Mouse (Mus musculus) forebrain, embryonic 11.5 days (tissue): ENCODE measurements around the gene Srek1. TPM values are rescaled to one million over a fixed set of nuclear protein-coding genes. Genes with fewer than 3 reads are reported as not detected.

Experiments
- ATAC-seq: fragments of 200-750 bp; cut with Nextera tagmentation; replicated peaks from 2 replicates; pipeline ENCODE4 v1.8.0; 2017; ENCODE audit warnings: moderate TSS enrichment; ENCODE audit not compliant: low FRiP score
- DNase-seq: peaks from one replicate; pipeline ENCODE4 v3.0.0-alpha.2; 2017; ENCODE audit warnings: low spot score
- H3K27ac ChIP-seq: fragments of 300-500 bp; sonication (generic); 2 replicates; pipeline ENCODE4 v1.5.1; 2014; ENCODE audit warnings: low read depth, low read length
- H3K27me3 ChIP-seq: fragments of 300-500 bp; sonication (generic); 2 replicates; pipeline ENCODE4 v1.6.1; 2014; ENCODE audit warnings: mild to moderate bottlenecking, low read length, mixed read lengths; ENCODE audit not compliant: control insufficient read depth, insufficient read depth
- H3K36me3 ChIP-seq: fragments of 300-500 bp; sonication (generic); 2 replicates; pipeline ENCODE4 v1.6.1; 2014; ENCODE audit warnings: mild to moderate bottlenecking, low read length, moderate library complexity, mixed read lengths; ENCODE audit not compliant: control insufficient read depth, insufficient read depth
- H3K4me1 ChIP-seq: fragments of 300-500 bp; sonication (generic); replicated peaks from 2 replicates; pipeline ENCODE4 v1.6.1; 2014; ENCODE audit warnings: low read length, mixed read lengths; ENCODE audit not compliant: control insufficient read depth, insufficient read depth
- H3K4me2 ChIP-seq: fragments of 300-500 bp; sonication (generic); 2 replicates; pipeline ENCODE4 v1.6.1; 2014; ENCODE audit warnings: low read depth, mild to moderate bottlenecking, low read length, moderate library complexity, mixed read lengths; ENCODE audit not compliant: severe bottlenecking
- H3K4me3 ChIP-seq: fragments of 300-500 bp; sonication (generic); 2 replicates; pipeline ENCODE4 v1.5.1; 2014; ENCODE audit warnings: low read depth, low read length
- H3K9ac ChIP-seq: fragments of 300-500 bp; sonication (generic); 2 replicates; pipeline ENCODE4 v1.6.1; 2014; ENCODE audit warnings: low read length
- H3K9me3 ChIP-seq: fragments of 300-500 bp; sonication (generic); 2 replicates; pipeline ENCODE4 v1.6.1; 2016; ENCODE audit warnings: low read length, mixed read lengths; ENCODE audit not compliant: control insufficient read depth
- WGBS: fragments of 180-500 bp; shearing (Covaris S2); extraction: QIAGEN DNeasy Blood & Tissue Kit; methylation state at CpG from one replicate; pipeline ENCODE4 v1.1.7; 2014; 5-methylcytosine and 5-hydroxymethylcytosine counted together
- polyA plus RNA-seq: library from polyadenylated mRNA; unstranded; fragments of >200 nt; fragmentation: Nextera tagmentation; extraction: Ambion mirVana; gene quantifications from 2 replicates; pipeline ENCODE4 v1.2.1, GENCODE M21; 2014

Srek1 gene
- polyA plus RNA-seq, 1 experiment from 2014 or later, result 129 TPM

DNA sequence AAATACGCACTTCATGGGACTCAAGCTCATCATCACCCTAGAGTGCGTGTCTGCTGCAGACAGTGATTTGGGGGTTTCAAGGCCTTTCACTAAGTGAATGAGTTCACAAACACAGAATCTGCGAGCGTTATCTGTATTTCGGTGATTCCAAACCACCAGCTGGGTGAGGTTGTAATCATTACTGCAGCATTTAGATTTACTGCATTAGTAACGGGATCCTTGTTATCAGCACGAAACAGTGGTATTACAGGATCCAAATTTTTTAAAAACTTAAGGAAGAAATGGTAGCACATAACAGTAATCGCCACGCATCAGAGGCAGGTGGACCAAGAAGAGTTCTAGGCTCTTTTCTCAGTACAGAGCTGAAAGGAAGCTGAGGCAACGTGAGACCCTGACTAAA is 12.4 kb downstream of the Srek1 start:
- Histone ChIP-seq H3K27me3 (no peaks in the 10 kb centered on the region), H3K4me3 (no peak overlapping the region), H3K4me2 (no peak overlapping the region), H3K9me3 (no peaks in the 10 kb centered on the region), H3K36me3 (peaks cover 10% of the 10 kb centered on the region; the same call in 1 of the 2 replicates), H3K27ac (no peak overlapping the region), H3K4me1 (no peaks in the 10 kb centered on the region), H3K9ac (no peak overlapping the region)
- DNase-seq (no peak), ATAC-seq (no peak)
- 92% methylated on average over 10 of the region's 10 CpGs for WGBS

DNA sequence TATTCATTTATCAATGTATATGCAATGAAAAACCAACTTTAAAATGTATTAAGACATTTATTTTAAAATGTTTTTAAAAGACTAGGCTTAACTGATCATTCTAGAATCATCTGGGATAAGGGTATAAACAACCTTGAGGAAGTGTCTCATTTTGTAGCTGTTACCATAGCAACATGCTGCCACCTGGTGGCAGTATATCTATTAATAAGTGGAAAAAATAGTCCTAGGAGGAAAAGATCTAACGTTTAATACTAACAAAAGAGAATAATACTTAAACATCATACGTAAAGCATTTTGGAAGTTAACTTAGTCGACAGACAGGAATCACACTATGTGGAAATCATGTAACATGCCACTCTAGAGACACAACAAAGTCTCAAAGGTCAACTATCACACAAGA is 23.0 kb downstream of the Srek1 start:
- Histone ChIP-seq H3K4me1 (no peaks in the 10 kb centered on the region), H3K9me3 (no peaks in the 10 kb centered on the region), H3K9ac (no peak overlapping the region), H3K27ac (no peak overlapping the region), H3K4me2 (no peak overlapping the region), H3K36me3 (peaks cover 6% of the 10 kb centered on the region), H3K27me3 (no peaks in the 10 kb centered on the region), H3K4me3 (no peak overlapping the region)
- no peak for ATAC-seq
- no peak for DNase-seq
- 78% methylated on average over 3 of the region's 3 CpGs for WGBS

DNA sequence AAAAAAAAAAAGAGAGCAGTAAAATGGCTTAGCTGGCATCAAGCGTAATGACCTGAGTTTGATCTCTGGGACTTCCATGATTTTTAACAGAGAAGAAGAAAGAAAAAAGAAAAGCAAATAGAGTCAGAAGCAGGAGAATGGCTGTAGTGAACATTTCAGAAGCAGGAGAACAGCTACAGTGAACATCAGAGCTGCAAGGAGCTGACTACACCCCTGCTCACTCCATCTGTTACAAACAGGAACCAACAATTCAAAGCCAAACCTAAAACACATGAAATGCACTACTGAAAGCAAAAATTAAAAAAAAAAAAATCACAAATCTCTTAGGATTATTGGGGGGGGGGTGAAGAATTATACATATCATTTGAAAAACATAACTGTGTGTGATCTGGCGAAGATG is 28.7 kb downstream of the Srek1 start:
- ATAC-seq, result no peak
- no peak overlapping the region for H3K9ac ChIP-seq
- no peak for DNase-seq
- no peak overlapping the region for H3K4me3 ChIP-seq
- H3K9me3 ChIP-seq, result no peaks in the 10 kb centered on the region
- 99% methylated on average over 2 of the region's 2 CpGs for WGBS
- H3K27me3 ChIP-seq, result no peaks in the 10 kb centered on the region
- H3K4me2 ChIP-seq, result no peak overlapping the region
- H3K27ac ChIP-seq, result no peak overlapping the region
- peaks cover 10% of the 10 kb centered on the region; the same call in 1 of the 2 replicates for H3K36me3 ChIP-seq
- H3K4me1 ChIP-seq, result no peaks in the 10 kb centered on the region

DNA sequence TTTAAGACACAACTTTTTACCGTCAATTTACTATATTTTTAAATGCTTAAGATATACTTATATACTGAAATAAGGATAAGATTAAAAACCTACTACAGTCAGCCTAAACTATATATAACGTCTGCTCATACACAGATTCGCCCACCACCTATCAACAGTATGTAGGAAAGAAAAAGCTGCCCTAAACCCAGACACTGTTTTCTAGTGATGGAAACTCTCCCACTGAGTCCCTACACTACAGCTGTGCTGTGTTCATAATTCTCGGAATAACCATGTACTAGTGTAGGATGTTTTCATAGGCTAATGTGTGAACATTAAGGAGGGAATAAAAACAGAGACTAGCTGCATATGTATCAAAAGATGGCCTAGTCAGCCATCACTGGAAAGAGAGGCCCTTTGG is 29.2 kb downstream of the Srek1 start:
- DNase-seq (no peak), ATAC-seq (no peak)
- peaks cover 8% of the 10 kb centered on the region; the same call in 1 of the 2 replicates for H3K36me3 ChIP-seq

DNA sequence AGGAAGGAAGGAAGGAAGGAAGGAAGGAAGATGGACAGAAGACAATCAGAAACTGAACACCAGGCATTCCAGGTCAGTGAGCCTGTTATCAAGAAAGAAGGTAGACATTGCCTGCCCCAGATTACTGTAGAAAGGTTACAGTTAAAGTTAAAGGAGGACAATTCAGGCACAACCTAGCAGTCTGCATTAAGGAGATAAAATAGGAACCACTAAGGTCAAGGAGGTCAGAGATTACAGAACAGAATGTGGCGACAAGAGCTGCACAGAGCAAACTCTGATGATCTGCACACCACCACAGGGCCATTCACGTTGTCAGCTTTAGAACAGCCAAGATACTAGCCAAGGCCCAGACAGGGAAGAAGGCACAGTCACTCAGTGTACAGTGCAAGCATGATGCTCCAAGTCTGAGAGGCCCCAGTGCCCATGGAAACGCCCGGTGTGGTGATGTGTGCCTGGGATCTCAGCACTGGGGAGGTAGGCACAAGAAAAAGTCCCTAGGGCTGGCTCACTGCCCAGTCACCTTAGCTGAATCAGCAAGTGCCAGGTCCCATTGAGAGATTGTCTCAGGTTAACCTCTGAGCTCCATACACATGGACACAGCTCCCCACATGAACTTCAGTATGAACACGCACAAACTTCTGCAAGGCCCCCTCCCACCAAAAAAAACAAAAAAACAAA is 38.9 kb downstream of the Srek1 start:
- ATAC-seq (no peak), DNase-seq (no peak)
- Histone ChIP-seq H3K27ac (no peak overlapping the region), H3K27me3 (no peaks in the 10 kb centered on the region), H3K4me1 (no peaks in the 10 kb centered on the region), H3K4me2 (no peak overlapping the region), H3K9me3 (no peaks in the 10 kb centered on the region), H3K4me3 (no peak overlapping the region), H3K9ac (no peak overlapping the region), H3K36me3 (no peaks in the 10 kb centered on the region; the same call in 1 of the 2 replicates)
- WGBS, result 94% methylated on average over 5 of the region's 5 CpGs

More for the DNA sequence above, 29.2 kb downstream of the Srek1 start:
- H3K27ac ChIP-seq, result no peak overlapping the region
- no peak overlapping the region for H3K9ac ChIP-seq
- H3K4me3 ChIP-seq, result no peak overlapping the region
- H3K27me3 ChIP-seq, result no peaks in the 10 kb centered on the region
- no peaks in the 10 kb centered on the region for H3K4me1 ChIP-seq
- 94% methylated on average over 4 of the region's 4 CpGs for WGBS
- H3K9me3 ChIP-seq, result no peaks in the 10 kb centered on the region
- H3K4me2 ChIP-seq, result no peak overlapping the region

DNA sequence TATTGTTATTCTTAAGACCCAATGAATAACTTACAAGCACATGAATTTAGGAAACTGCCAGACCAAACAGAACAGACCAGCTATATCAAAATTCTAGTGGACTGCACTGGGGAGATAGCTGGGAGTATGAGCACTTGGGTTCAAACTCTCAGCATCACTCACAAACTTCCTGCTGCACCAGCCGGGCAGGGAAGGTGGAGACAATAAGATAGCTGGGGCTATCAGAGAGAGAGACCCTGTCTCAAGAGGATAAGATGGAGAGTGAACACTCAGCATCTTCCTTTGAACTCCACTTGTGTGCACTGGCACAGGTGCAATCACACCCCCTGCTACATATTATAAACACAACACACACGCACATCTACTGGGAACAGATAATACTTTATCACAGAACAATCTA is 47.5 kb downstream of the Srek1 start:
- no peak overlapping the region for H3K27ac ChIP-seq
- H3K27me3 ChIP-seq, result no peaks in the 10 kb centered on the region
- H3K9me3 ChIP-seq, result no peaks in the 10 kb centered on the region
- no peaks in the 10 kb centered on the region for H3K4me1 ChIP-seq
- H3K4me3 ChIP-seq, result no peak overlapping the region
- no peak for ATAC-seq
- H3K9ac ChIP-seq, result no peak overlapping the region
- no peak for DNase-seq
- no peak overlapping the region for H3K4me2 ChIP-seq
- 84% methylated on average over 2 of the region's 2 CpGs for WGBS
- H3K36me3 ChIP-seq, result no peaks in the 10 kb centered on the region

DNA sequence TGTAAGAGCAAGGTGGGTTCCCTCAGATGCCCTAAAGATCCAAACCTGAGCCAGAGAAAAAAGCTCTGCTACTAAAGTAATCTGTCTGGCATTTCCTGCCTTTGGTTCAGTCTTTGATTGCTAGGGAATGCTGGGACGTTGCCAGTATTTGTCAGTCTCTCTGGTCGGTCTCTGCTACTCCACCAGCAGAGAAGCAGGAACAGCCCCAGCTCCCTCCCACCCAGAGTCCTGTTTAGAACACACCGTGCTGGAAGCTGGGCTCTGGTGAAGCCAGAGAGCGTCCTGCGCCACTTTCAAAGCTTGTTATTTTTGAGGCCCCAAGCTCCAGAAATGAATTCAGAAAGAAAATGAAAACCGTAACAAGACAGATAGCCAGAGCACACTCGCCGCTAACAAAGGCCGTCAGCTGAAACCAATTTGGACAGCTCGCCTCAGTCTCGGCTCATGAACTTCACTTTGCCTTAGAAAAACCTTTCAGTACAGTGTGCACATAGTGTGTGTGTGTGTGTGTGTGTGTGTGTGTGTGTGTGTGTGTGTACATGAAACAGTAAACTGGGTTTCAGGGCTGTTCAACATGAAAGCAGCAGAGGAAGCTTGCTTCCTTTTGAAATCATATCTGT is 62.9 kb downstream of the Srek1 start:
- Histone ChIP-seq H3K27ac (no peak overlapping the region), H3K9ac (no peak overlapping the region), H3K9me3 (no peaks in the 10 kb centered on the region), H3K4me3 (no peak overlapping the region), H3K4me2 (no peak overlapping the region), H3K27me3 (no peaks in the 10 kb centered on the region), H3K36me3 (no peaks in the 10 kb centered on the region), H3K4me1 (no peaks in the 10 kb centered on the region)
- DNase-seq, result no peak
- 83% methylated on average over 11 of the region's 11 CpGs for WGBS
- ATAC-seq, result no peak

DNA sequence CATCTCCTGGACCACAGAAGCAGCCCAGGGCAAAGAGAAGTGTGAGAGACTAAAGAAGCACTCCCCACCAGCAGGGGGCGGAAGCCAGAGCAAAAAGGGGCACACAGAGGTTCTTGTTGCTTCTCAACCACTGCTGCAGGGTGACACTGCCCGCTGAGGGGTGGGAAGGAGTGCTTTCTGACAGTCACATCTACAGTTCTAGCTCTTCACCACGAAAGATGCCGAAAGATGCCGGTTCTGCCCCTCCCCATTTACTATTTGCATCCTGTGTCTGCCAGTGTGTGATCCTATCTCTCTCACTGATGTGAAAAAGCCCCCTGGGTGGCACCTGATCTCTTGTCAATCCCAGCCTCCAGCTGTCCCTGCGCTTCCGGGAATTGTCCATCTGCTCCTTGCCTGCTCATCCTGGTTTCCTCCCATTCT is 64.0 kb downstream of the Srek1 start:
- H3K9me3 ChIP-seq, result no peaks in the 10 kb centered on the region
- no peak overlapping the region for H3K9ac ChIP-seq
- ATAC-seq, result no peak
- H3K27me3 ChIP-seq, result no peaks in the 10 kb centered on the region
- 57% methylated on average over 7 of the region's 7 CpGs for WGBS
- DNase-seq, result peak; percentile 59
- H3K4me2 ChIP-seq, result no peak overlapping the region
- H3K36me3 ChIP-seq, result no peaks in the 10 kb centered on the region
- H3K27ac ChIP-seq, result no peak overlapping the region
- H3K4me3 ChIP-seq, result no peak overlapping the region
- no peaks in the 10 kb centered on the region for H3K4me1 ChIP-seq
